Mouse (Mus musculus) urinary bladder, postnatal 36 days (tissue): ENCODE results near the gene Timm29.
A peak's percentile ranks its signal among the peaks of the same experiment; 100 is the strongest.
"Not testable (repeated sequence)": the region's sequence is repeated elsewhere in the genome, so short reads cannot be mapped to it uniquely, and the experiment has no call there.

Experiments used
- DNase-seq, 2 experiments: peaks; one replicate each; pipeline ENCODE4 v3.0.0; 2022; ENCODE audit warnings: low spot score in 2 of 2, mixed read lengths in 1 of 2

Timm29 gene

DNA sequence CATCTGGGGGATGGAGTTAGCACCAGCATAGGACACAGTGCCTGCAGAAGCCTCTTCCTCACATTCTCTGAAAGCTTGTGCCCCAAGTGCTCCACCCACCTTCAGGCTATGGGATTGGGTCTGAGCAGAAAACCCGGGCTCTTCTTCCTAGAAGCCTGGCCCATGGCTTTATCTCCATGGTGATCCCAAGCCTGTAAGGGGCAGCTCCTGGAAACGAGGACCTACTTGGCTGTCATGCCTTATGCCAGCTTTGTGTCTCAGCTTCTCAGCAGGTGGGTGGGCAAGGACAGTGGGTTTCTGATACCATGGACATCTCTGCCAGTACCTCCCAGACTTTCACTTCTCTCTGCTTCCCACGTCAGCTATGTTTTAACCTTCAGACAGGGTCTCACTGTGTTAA lies 14.3 kb upstream of the Timm29 start:
- DNase-seq: no peak

DNA sequence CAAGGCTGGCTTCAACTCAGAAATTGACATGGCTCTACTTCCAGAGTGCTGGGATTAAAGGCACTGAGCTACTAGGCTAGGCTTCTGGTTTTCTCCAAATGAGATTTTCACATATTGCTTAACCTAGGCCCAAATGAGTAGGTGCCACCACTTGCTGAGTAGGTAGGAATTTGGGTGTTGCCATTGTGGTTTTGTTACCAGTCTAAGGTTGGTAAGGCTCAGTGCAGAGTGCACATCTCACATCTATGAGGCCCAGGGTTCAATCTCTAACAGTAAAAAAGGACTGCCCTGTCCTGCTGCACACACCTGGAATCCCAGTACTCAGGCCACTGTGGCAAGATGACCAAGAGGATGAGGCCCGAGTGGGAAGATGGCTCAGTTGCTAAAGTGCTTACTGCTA lies 7.1 kb upstream of the Timm29 start:
- DNase-seq: no peak

DNA sequence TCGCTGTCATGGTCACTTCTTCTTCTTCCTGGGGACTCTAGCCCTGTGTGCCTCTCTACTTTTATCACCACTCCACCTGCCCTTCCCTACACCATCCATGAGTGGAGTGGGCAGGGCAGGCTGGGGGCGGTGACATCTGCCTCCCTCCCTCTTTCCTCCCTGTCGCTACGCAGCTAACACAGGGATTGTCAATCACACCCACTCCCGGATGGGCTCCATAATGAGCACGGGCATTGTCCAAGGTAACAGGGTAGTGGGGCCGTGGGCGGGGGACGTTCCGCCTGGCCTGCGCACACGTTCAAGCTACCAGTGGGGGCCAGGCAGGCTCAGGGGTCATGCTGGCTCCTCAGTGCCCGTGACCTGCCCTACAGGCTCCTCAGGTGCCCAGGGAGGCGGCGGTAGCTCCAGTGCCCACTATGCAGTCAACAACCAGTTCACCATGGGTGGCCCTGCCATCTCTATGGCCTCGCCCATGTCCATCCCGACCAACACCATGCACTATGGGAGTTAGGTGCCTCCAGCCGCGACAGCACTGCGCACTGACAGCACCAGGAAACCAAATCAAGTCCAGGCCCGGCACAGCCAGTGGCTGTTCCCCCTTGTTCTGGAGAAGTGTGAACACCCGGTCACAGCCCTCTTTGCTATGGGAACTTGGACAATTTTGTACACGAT lies 4.7 kb upstream of the Timm29 start:
- DNase-seq: no peak

DNA sequence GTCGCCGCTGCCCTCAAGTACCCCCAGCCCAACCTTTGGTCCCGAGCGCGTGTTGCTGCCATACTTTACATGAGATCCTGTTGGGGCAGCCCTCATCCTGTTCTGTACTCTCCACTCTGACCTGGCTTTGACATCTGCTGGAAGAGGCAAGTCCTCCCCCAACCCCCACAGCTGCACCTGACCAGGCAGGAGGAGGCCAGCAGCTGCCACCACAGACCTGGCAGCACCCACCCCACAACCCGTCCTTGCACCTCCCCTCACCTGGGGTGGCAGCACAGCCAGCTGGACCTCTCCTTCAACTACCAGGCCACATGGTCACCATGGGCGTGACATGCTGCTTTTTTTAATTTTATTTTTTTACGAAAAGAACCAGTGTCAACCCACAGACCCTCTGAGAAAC lies 4.2 kb upstream of the Timm29 start:
- no peak for DNase-seq

DNA sequence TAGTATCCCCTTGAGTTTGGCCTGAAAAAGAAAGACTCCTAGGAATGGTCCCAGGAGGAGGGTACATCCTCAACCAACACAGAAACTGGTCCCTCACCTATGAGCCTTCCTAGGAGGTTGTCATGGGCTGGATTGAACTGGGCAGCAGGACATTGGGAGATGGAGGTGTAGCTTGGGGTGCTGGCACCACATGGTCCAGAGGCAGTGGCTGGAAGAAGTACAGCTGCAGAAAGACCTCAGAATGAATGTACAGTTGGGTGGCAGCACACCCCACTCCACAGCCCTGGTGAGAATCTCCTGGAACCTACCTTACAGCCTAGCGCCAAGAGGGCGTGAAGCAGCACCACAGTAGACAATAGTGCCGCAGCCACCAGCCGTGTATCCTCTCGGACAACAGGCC lies 3.0 kb upstream of the Timm29 start:
- no peak for DNase-seq

DNA sequence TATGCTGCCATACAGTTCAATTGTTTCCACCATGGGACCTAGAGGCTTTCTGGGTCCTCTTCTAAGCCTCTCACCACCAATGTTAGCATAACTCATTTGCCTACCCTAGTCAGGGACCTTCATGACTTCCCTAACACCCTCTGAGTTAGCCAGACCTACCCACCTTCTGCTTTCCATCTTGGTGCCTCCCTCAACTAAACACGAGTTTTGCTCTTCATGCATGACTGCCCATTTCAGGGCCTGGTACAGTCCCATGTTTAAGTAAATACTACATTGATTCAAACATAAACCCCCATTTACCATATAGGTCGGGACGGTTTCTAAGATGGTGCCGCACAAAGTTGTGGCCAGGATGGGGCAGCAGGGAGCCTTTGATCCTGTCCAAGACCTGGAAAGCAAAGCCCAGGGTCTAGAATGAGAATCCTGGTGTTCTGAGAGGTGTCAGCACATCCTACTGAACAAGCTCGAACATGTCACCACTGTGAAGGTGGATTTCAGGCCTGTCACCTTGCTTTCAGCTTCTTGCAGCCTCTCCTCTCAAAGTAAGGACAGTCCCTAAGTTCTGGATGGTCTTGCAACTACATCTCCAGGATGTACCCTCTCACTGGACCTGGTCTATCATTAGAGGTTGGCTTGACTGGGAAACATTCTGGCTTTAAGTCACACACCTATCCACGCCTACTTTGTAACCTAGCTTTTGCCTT lies 1.2 kb upstream of the Timm29 start:
- no peak for DNase-seq

DNA sequence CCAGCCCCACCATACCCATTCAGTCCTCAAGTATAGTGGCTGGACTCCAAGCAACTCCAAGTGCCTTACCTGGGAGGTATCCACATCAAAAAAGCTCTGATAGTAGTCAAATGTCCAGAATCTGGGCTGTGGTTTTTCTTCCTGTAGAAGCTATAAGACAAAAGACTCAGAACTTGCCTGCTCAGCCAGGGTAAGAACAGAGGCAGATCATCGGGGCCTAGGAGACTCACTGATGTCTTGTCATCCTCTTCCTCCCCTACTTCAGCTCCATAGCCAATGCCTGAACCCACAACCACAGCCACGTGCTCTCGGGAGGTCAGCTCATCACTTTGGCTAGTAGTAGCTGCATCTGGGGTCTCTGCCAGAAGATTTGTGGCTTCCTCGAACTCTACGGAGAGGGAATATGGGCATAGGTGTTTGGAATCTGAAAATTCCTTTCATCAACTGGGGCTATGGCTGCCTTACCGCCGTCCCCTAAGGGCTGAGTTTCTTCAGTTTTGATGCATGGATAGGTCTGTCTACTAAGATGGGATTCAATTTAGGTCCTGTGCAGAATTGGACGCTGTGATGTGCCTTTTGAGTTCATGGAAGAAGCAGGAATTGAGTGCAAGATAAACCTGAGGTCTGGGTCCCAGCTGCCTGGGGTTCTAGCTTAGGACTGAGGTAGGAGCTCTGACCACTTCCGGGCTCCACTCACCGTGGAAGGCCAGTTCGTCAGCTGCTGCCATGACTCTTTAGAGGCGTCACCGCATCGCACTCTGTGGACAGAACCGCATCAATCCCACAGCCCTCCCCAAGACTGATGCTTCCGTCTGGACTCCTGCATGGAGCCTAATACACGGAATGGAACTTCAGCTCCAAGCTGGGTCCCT lies 455 bp upstream of the Timm29 start:
- no peak for DNase-seq

DNA sequence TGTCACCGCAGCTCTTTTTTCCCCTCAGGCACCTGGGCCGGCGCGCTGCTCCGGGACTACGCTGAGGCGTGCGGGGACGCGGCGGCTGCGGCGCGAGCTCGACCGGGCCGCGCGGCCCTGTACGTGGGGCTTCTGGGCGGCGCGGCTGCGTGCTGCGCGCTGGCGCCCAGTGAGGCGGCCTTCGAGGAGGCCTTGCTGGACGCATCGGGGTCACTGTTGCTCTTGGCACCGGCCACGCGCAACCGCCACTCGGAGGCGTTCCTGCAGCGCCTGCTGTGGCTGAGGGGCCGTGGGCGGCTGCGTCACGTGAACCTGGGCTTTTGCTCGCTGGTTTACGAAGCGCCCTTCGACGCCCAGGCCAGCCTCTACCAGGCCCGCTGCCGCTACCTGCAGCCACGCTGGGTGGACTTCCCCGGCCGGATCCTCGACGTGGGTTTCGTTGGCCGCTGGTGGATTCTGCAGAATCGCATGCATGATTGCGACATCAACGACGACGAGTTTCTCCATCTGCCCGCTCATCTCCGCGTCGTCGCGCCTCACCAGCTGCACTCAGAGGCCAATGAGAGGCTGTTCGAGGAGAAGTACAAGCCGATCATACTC lies 700 bp downstream of the Timm29 start:
- DNase-seq: peak in 1 of 2 experiments; percentile 43

DNA sequence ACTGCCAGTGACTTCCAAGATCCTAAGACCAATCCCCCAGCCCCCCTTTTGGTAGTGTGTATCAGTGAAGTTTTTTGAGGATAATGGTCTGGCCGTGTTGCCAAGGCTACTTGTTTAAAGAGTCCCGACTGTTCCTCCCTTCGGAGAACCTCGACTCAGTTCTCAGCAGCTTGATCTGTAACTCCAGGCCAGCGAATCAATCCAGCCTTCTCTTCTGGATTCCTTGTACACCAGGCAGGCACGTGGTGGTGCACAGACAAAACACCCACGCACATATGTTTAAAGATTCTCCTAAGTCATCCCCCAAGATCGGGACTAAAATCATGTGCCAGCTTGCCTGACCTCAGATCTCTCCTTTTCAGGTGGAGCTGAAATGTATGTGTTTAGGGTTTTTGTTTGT lies 1.8 kb downstream of the Timm29 start:
- not testable (repeated sequence) for DNase-seq

DNA sequence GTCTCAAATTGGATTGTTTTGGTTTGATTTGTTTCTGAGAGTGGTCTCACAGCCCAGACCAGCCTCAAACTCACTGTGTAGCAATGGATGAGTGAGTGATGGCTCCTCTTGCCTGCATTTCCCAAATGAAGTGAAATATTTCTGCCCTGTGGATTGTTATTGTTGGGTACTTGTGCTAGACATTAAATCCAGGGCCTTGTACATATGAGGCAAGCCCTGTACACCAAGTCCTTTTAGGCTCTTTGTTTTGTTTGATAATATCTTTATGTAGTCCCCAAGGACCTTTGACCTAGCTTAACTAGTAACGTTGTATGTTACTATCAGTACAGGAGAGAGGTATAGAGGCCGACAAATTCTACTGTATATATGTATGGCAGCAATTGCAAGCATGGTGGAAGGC lies 2.3 kb downstream of the Timm29 start:
- DNase-seq: no peak

DNA sequence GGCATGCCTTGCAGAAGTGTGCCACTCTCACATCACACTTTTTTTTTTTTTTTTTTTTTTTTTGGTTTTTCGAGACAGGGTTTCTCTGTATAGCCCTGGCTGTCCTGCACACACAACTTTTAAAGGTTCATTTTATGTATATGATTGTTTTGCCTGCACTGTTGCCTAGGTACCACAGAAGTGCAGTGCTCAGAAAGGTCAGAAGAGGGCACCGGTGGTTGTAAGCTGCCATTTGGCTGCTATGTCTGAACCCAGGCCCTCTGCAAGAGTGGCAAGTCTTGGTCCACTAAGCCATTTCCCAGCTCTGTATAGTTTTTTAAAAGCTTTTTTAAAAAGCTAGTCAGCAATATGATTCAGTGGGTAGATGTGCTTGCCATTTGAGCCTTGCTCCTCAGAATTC lies 5.7 kb downstream of the Timm29 start:
- DNase-seq: no peak

DNA sequence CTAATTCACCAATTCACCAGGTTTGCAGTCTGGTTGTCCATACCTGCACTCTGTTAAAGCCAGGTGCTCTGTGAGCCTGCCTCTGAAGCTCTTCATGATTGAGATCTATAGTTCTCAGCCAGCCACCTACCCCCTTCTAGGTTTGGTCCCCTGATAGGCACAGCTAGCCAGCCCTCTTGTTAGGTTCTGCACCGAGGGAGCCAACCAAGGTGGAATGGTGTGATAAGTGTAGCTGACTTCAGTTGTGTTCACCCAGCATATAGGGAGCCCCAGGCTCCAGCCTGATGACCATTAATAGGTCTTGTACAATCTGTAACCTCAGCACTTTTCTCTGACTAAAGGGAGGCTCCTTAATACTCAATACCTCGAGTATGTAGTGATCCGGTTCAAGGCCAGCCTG lies 7.7 kb downstream of the Timm29 start:
- DNase-seq: no peak

DNA sequence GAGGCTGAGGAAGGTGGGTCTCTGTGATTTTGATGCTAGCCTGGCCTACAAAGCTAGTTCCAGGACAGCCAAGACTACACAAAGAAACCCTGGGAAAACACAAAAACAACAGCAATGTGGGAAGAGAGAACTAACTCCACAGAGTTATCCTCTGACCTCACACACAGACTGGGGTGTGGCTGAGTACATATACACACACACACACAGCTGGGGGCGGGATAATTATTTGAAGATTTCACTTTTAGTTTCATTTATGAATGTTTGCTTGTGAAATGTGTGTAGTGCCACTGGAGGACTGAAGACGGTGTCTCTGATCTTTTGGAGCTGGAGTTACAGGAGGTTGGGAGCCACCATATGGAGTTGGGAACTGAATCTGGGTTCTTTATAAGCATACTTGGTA lies 8.6 kb downstream of the Timm29 start:
- DNase-seq: no peak

DNA sequence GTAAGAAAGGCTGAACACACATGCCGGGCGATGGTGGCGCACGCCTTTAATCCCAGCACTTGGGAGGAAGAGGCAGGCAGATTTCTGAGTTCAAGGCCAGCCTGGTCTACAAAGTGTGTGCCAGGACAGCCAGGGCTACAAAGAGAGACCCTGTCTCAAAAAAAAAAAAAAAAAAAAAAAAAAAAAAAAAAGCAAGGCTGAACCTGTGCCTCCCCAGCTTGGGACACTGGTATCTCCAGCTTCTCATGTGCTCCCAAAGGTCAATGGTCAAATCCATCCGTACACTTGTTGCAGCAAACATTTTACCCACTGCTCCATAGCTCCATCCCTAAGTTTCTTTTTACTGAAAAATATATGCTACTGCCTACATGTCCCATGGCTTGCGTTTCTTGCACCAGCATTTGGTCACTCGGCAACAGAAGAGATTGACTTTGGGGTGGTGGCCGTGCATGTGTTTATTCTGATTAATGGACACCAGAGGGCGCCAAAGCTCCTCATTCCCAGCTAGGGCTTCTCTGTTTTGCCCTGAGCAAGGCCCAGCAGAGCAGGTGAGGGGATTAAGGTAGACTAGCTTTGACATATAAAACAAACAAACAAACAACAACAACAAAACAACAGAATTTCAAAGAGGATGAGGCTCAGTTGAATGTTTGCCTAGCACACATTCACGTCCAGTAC lies 9.3 kb downstream of the Timm29 start:
- peak; percentile 61 to 68 for DNase-seq

DNA sequence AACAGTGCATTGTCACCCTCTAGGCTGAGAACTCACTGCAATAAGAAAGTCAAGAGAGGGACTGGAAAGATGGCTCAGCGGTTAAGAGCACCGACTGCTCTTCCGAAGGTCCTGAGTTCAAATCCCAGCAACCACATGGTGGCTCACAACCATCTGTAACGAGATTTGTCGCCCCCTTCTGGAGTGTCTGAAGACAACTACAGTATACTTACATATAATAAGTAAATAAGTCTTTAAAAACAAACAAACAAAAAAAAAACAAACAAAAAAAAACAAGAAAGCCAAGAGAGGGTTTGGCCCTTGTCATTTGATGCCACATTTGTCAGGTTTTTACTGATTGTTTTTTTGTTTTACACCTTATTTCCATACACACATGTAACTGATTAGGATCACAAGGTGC lies 11.6 kb downstream of the Timm29 start:
- no peak for DNase-seq

DNA sequence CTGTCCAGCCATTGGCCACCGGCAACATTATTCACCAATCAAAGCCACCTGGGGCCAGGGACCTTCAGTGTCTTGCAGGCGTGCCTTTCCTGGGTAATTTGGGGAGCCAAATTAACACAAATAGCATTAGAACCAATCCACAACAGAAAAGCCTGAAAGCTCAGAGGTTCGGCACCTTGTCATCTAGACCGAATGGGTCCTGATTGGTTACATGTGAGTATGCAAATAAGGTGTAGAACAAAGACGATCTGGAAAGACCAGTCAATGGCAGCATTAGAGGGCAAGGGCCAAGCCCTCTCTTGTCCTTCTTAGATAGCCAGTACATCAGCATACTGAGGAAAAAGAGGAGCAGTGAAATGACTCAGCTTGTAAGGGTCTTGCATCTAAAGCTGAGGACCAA lies 13.3 kb downstream of the Timm29 start:
- DNase-seq: no peak

DNA sequence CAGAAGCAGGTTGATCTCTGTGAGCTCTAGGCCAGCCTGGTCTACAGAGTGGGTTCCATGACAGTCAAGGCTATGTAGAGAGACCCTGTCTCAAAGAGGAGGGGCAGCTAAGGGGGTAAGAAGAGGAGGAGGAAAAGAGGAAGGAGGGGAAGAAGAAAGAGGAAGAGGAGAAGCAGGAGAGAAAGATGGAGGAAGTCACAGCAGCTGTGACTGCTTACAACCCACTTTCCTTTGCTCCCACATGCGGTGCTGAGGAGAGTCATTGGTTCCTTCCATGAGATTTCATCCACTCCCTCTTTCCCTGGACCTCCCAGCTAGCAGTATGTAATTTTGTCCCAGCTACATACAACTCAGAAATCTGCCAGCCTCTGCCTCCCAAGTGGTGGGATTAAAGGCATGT lies 14.1 kb downstream of the Timm29 start:
- DNase-seq: no peak

DNA sequence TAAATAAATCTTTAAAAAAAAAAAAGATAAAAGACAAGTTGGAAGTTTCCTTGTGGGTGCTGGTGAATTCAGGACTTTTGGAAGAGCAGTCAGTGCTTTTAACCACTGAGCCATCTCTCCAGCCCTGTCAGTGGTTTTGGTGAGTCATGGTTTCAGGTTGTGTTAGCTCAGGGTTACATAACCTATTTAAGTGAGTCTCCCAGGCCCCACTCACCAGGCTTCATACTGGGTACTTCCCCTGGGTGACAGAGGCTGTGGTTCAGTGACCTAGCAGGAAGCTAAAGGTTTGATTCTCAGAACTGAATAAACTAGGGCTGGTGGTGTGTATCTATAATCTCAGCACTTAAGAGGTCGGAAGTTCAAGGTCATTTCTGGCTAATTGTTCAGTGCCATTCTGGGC lies 17.3 kb downstream of the Timm29 start:
- DNase-seq: peak in 1 of 2 experiments; percentile 55

DNA sequence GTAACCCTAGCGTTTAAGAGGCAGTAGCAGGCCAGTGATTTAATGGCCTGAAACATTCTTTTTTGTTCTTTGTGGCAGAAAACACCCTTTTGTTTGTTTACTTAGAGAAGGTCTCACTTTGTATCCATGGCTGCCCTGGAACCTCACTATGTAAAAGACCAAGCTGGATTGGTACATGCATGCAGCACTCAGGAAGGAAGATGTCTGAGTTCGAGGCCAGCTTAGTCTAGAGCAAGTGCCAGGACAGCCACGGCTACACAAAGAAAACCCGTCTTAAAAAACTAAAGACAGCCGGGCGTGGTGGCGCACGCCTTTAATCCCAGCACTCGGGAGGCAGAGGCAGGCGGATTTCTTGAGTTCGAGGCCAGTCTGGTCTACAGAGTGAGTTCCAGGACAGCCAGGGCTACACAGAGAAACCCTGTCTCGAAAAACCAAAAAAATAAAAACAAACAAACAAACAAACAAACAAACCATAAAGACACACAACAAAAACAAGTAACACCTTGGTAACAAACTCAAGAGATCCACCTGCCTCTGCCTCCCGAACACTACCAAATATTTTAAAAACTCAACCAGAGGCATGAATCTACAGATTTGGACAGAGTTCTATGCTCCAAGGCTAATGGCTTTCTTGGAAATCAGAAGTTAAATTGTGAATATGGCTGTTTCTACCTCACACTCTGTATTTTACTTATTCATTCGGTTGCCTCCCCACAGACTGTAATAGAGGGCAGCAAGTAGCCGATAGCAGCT lies 22.5 kb downstream of the Timm29 start:
- no peak for DNase-seq

DNA sequence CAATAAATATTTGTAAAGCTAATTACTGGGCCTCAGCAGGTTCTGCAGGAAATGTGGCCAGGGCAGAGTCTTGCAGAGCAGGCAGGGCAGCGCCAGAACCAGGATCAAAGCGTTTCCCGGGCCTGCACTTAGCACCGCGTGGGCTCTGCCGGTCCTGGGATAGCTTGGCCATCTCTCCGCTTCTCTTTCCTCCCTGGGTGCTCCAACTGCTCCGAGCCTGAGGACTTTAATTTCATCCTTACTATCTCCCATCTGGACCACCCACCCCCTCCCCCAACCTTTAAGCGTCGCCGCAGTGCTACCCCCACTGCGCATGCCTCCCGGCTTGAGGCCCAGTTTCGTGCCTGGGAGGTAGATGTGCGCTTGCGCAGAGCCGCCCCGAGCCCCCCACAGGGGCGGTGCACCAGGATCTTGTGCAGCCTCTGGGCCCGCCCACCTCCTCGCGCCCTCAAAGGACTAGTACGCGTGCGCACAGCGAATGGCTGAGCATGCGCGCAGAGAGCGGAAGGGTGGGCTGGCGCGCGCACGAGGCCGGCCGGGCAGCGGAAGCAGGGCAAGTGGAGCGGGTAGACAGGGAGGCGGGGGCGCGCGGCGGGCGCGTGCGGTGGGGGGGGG lies 23.2 kb downstream of the Timm29 start, which contains the start of gene Smarca4:
Gene Smarca4, plus strand, starts transcription at position 553 of the 615 bp plus-strand sequence.
- peak; percentile 99 to 100 for DNase-seq
